Mouse (Mus musculus): Measurements from ENCODE around the gene Kctd11.
"Not testable (repeated sequence)": the region's sequence is repeated elsewhere in the genome, so short reads cannot be mapped to it uniquely, and the experiment has no call there.

Gene Kctd11

DNA sequence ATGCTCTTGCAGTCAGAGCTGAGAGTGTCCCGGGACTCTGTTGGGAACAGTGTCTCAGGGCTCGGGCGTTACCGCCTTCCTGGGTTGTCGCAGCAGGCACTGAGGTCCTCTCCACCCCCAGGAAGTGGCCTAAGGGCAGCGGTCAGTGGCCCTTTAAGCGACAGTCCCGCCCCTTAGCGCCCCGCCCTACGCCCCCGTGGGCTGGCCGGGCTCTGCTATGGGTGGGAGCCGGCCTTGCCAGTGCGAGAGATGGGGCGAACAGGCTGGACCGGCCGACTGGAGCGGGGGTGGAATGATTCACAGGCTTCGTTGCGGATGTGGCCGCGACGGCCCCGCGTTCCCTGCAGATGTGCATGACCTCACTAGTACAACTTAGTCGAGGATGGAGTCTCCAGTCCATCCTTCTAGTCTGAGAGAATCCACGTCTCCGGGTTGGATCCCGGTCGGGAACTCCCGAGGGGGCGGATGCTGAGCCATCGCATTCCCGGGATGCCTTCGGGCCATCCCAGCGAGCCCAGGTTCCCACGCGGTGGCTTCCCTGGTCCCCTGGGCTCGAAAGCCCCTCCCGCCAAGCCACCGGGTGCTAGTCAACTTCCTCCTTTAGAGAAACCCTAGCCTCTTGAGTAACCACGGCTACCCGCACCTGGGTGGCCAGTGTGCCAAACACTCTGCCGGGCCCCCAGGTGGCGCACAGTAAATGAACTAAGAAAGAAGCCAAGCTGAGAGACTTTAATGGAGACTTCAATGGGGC, at the start of gene Kctd11:
Gene Kctd11, minus strand, starts transcription at position 554 of the 751 bp plus-strand sequence.
- no peak for DNase-seq (ENCODE audit: low spot score)

DNA sequence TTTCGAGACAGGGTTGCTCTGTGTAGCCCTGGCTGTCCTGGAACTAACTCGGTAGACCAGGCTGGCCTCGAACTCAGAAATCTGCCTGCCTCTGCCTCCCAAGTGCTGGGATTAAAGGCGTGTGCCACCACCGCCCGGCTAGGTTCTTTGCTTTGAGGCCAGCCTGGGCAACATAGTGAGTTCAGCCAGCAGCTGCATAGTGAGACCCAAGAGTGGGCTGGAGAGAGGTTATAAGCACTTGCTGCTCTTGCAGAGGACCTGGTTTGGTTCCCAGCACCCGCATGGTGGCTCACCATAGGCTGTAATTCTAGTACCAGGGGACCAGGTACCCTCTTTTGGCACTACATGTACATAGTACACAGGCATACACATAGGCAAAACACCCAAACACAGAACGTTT, 49.0 kb upstream of the Kctd11 start:
- not testable (repeated sequence) for DNase-seq (ENCODE audit: low spot score)

DNA sequence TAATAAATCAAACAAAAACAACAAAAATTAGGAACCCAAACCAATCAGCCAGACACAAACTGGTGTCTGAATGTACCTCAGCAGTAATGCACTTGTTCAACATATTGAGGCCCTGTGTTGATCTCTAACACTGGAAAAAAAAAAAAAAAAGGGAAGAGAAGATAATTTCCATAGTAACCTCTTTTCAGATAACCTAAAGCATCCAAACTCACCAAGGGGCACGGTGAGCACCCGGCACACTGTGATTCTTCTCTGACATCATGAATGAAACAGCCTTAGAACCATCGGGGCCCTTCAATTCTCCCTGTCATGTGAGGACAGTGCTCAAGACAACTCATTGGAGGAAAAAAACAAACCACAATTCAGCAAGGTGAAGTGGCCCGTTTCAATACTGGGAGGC, 48.5 kb upstream of the Kctd11 start:
- DNase-seq (ENCODE audit: low spot score): no peak

GRCm38 (mm10) chr11:69927501-69927900, 46.3 kb upstream of the Kctd11 start:
- no peak for DNase-seq (ENCODE audit: low spot score)

GRCm38 (mm10) chr11:69922796-69923195, 41.6 kb upstream of the Kctd11 start:
- no peak for DNase-seq (ENCODE audit: low spot score)

GRCm38 (mm10) chr11:69922012-69922756, 41.0 kb upstream of the Kctd11 start:
- no peak for DNase-seq (ENCODE audit: low spot score)

- DNase-seq (ENCODE audit: low spot score): peak; percentile 100
These were observed 40.2 kb upstream of the Kctd11 start, which contains the start of gene Eif5a for GRCm38 (mm10) chr11:69921114-69922011. Eif5a (minus strand) TSS chr11:69921958.

DNA sequence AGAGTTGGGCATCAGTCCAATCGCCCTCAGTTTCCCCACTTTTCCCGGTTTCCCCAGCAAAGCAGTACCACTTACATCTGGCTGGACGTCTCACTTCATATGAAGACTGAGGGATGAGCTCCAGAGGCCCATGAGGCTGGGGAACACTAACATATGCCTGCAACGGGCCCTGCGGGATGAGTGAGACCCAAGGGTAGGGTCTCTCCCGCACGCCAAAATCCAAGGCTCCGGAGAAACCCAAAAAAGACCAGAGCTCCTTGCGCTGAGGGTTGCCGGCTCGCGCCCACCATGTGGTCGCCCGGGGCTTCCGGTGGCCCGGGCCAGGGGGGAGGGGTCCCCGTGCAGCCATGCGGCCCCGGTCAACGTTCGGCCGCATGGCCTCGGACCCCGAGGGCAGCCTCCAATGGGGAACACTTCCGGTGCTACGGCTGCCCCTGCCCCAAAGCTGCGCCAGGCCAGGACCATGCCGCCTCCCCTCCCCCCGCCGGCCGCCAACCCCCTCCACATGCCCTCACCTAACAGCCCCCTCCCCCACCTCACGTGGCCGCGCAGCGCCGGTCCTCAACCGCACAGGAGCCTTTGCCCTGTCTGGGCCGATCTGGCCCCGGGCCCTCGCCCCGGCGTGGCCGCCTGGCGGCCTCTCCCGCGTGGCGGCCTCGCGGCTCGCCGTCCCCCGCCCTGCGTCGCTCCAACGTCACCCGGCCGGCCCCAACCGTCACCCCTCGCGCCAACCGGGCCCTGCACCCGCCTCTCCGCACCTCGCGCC, 39.2 kb upstream of the Kctd11 start:
- no peak for DNase-seq (ENCODE audit: low spot score)

GRCm38 (mm10) chr11:69919661-69920265, 38.6 kb upstream of the Kctd11 start:
- DNase-seq (ENCODE audit: low spot score): peak; percentile 92

- DNase-seq (ENCODE audit: low spot score): no peak
These were observed 37.8 kb upstream of the Kctd11 start for GRCm38 (mm10) chr11:69919053-69919452.

DNA sequence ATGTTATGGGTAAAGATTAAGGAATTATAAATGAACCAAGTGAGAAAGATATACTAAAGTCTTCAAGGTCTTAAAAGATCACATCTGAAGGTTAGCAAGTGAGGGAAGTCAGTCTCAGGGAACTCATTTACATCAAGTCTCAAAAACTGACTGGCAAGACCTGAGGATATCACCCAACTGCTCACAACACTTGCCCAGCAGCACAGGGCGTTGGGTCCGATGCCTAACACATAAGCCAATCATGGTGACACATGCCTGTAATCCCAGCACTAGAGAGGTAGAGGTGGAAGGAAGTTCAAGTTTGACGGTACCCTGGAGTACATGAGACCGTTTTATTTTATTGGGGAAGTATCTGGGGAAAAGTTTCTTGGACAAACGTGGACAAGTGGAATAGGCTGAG, 36.9 kb upstream of the Kctd11 start:
- no peak for DNase-seq (ENCODE audit: low spot score)

DNA sequence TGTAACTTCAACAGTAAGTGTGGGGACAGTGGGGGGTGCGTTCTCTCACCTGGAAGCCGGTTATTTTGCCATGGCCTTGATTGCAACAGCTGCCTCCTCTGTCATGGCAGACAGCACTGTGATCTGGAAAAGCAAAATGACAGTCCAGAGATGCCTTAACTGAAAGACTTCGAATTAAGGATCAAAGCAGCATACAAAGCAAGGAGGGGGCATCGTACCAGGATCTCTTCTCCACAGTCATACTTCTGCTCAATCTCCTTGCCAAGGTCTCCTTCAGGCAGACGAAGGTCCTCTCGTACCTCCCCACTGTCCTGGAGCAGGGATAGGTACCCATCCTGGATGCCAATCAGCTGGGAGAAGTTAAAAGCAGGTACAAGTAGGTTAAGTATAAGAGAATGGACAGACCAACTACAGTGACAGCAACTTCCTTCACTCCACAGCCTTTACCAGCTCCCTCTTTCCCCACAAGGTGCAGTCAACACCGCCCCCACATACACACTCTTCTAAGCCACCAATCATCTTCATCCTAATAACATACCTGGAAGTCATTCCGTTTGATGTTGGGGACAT, 36.3 kb upstream of the Kctd11 start:
- no peak for DNase-seq (ENCODE audit: low spot score)

GRCm38 (mm10) chr11:69916652-69917378, 35.6 kb upstream of the Kctd11 start:
- not testable (repeated sequence) for DNase-seq (ENCODE audit: low spot score)

DNA sequence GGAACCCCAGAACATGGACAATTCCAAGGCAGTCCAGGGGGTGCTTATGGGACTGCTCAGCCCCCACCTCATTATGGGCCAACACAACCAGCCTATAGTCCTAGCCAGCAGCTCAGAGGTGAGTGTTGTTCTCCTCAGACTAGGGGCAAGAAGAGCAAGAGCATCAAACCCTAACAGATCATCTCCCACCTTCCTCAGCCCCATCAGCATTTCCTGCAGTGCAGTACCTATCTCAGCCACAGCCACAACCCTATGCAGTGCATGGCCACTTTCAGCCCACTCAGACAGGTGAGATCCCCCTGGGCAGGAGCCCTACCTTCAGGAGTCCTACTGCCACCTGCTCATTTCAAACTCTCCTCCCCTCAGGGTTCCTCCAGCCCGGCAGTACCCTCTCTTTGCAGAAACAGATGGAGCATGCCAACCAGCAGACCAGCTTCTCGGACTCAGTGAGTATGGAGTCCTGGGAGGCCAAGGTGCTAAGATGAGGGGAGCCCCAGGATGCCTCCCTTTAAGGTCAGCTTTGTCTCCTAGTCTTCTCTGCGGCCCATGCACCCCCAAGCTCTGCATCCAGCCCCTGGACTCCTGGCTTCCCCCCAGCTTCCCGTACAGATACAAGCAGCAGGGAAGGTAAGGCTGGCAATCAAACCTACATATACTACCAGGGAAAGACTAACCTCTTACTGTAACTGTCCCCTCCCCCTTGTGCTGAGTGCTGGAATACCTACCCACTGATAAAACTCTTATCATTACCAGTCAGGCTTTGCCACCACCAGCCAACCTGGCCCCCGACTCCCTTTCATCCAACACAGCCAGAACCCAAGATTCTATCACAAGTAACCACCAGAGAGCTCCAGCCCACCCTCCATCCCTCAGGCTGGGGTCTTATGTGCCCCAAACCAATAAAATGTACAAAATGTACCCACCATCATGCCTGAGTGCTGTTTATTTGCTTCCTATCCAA, 34.7 kb upstream of the Kctd11 start:
- DNase-seq (ENCODE audit: low spot score): peak; percentile 87

- DNase-seq (ENCODE audit: low spot score): no peak
These were observed 33.8 kb upstream of the Kctd11 start for GRCm38 (mm10) chr11:69914917-69915430.

DNA sequence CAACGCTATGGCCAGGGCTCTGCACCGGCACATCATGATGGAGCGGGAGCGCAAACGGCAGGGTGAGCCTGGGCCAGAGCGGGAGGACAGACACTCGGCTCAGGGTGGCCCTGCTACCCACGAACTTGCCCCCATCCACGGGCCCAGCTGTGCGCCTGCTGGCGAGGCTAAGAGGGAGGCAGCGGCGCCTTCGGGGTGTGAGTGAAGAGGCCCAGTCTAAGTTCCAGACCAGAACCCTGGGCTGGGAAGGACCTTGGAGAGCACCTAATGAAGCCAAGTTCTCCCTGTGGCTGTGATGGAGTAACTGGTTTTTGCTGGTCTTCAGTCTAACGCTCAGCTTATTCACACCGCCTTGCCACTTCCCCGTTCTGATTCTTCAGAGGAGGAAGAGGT, 33.2 kb upstream of the Kctd11 start:
- no peak for DNase-seq (ENCODE audit: low spot score)

- DNase-seq (ENCODE audit: low spot score): peak; percentile 92
These were observed 32.6 kb upstream of the Kctd11 start, which contains the start of gene Gps2 for GRCm38 (mm10) chr11:69913554-69914371. Gps2 (plus strand) TSS chr11:69913888.
